Mouse (Mus musculus) bone marrow, adult 2 months (tissue): ENCODE results near the gene Vash1. TPM values are rescaled to one million over a fixed set of nuclear protein-coding genes. Genes with fewer than 3 reads are reported as not detected.

ENCODE experiments used
- H3K27ac ChIP-seq: fragments of 200-500 bp; 2 replicates; pipeline ENCODE4 v1.5.1; 2012; ENCODE audit warnings: low read depth, mild to moderate bottlenecking, control low read depth, inconsistent platforms, low read length; ENCODE audit not compliant: control insufficient read depth, poor library complexity, insufficient read depth
- H3K4me1 ChIP-seq: fragments of 200-500 bp; 2 replicates; pipeline ENCODE4 v1.6.1; 2011; ENCODE audit warnings: low read length; ENCODE audit not compliant: control insufficient read depth, insufficient read depth
- H3K4me3 ChIP-seq: fragments of 200-500 bp; replicated peaks from 2 replicates; pipeline ENCODE3; 2011; ENCODE audit warnings: mild to moderate bottlenecking, low read depth, low read length, control low read depth; ENCODE audit not compliant: control insufficient read depth
- CTCF ChIP-seq: fragments of 200-500 bp; IDR thresholded peaks from 2 replicates; pipeline ENCODE4 v1.5.1; 2011; ENCODE audit warnings: low read length, control low read depth; ENCODE audit not compliant: control insufficient read depth, insufficient read depth
- POLR2A ChIP-seq: fragments of 200-500 bp; IDR thresholded peaks from 2 replicates; pipeline ENCODE4 v1.6.1; 2011; ENCODE audit warnings: low read depth, mild to moderate bottlenecking, control low read depth, low read length, borderline replicate concordance; ENCODE audit not compliant: control insufficient read depth
- WGBS: fragments of 180-500 bp; shearing (Covaris S2); methylation state at CpG from one replicate; pipeline ENCODE4 v1.1.7; 2018; 5-methylcytosine and 5-hydroxymethylcytosine counted together
- polyA plus RNA-seq: library from polyadenylated mRNA; stranded (reverse); fragments of >200 nt; gene quantifications from 2 replicates; pipeline ENCODE4 v1.2.4, GENCODE M21; 2011; ENCODE audit warnings: low replicate concordance; ENCODE audit not compliant: missing spikeins, insufficient read depth, insufficient read length

Gene Vash1
- polyA plus RNA-seq, 1 experiment, result 1.5 TPM

DNA sequence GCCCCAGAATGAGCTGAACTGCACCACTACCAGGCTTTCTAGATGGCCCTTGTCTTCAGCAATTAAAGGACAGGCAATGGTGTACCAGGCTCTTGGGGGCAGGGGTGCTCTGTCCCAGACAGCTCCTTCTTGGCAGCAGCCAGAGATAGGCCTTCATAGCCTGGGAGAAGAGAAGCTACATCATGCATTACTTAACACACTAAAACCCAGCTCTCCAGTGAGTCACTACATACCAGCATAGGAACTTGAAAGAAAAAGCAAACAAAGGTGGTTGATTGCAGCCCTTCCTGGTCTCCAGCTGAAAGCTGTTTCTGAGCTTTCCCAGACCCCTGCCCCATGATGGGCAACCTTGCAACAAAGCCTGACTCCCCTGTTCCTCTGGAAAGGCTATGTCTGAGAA is 20.0 kb downstream of the Vash1 start:
- no peak for TF ChIP-seq POLR2A
- TF ChIP-seq CTCF, result no peak
- H3K4me1 ChIP-seq, result no peaks in the 10 kb centered on the region
- no peak overlapping the region for H3K4me3 ChIP-seq
- H3K27ac ChIP-seq, result no peak overlapping the region

DNA sequence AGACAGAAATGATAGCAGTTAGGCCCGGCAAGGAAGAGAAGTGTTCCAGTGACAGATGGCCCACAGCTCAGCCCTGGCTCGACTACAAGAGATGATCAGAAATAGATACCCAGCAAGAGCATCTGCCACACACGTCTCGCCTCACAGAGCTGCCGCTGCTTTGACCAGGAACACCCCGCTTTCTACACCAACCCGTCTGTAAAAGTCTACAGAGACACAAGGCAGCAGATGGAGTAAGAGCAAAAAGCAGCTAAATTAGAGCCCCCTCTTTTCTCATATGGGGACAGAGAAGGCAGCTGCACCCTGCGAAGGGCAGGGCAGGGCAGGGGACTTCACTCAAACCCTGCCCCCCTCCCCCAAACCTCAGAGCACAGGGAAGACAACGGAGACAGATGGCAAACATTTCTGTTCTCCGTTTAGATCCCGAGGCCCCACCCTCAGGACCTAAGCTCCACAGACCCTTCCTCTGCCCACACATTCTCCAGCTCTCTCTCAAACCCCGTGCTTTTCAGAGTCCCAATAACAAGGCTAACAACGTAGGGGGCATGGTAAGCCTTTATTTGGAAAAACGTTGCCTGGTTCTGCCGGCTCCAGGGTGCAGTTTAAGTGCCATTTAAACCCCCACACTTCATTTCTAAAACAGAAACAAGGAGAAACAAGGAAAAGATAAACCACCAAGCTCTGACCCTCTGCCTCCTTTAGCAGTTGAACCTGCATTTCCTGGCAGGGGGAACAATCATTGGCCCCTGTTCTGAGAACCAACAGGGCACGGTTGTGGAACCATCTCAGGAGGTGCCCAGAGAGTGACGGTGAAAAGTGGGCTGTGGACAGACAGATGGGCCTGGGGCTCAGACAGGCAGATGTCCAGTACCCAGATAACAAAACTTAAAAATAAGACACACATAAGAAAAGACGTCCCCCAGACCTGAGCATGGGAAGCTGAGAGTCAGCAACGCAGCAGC is 21.7 kb downstream of the Vash1 start:
- Histone ChIP-seq H3K27ac (no peak overlapping the region), H3K4me1 (no peaks in the 10 kb centered on the region), H3K4me3 (no peak overlapping the region)
- 67% methylated on average over 19 of the region's 19 CpGs for WGBS
- TF ChIP-seq CTCF (no peak), POLR2A (no peak)

DNA sequence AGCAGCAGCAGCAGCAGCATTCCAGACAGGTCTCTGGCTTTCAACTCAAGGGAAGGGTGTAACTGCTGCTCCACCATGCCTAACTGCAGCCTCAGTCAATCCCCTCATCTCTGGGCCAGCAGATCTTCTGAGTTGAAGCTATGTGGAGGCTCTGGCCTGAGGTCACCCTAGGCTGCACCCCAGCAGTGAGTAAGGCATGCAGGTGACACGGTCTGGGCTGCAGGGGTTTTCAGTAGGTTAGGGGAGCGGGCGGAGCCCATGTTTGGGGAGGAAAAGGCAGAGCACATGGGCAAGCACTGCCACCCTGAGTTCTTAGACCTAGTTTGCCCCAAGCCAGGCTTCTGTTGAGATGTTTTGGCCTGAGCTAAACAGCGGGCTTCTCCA is 22.4 kb downstream of the Vash1 start:
- WGBS, result 81% methylated on average over 4 of the region's 4 CpGs
- TF ChIP-seq POLR2A (no peak), CTCF (no peak)
- H3K27ac ChIP-seq, result no peak overlapping the region
- H3K4me3 ChIP-seq, result no peak overlapping the region
- no peaks in the 10 kb centered on the region for H3K4me1 ChIP-seq

DNA sequence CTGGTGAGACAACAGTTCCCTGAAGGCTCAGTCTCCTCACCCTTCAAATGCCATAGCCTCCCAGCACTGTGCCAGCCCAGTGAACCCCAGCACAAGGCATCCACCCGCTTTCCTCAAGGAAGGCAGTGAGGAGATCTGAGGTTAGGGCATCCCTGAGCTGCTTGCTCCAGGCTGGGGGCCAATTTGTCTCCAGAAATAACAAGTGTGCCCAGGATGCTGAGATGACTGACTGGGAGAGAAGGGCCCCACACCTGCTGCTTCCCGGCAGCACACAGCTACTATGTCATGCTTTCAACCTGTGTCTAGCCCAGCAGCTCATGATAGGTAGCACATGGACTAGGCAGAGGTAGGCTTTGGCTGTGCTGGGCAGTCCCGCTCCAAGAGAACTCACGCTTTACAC is 23.0 kb downstream of the Vash1 start:
- H3K27ac ChIP-seq, result no peak overlapping the region
- TF ChIP-seq POLR2A (no peak), CTCF (no peak)
- 88% methylated on average over 4 of the region's 4 CpGs for WGBS
- H3K4me1 ChIP-seq, result no peaks in the 10 kb centered on the region
- no peak overlapping the region for H3K4me3 ChIP-seq

DNA sequence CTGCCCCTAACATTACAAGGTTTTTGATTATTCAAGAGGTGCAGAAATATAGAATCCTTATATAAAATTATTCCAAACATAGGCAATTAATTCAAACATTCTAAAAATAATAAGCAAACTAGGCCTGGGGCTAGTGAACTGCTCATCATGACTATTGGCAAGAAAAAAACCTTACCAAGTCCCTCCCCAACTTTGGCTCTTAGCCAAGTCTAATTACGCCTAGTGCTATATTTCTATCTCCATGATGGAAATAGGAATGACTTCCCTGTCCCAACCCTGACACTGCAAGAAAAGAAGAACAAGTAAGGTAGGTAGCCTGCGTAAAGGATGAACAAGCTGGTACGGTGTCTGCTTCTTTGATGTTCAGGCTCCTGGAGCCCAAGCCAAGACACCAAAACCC is 24.2 kb downstream of the Vash1 start:
- H3K4me1 ChIP-seq, result no peaks in the 10 kb centered on the region
- WGBS, result 88% methylated on average over 3 of the region's 3 CpGs
- H3K4me3 ChIP-seq, result no peak overlapping the region
- no peak overlapping the region for H3K27ac ChIP-seq
- TF ChIP-seq CTCF (no peak), POLR2A (no peak)

DNA sequence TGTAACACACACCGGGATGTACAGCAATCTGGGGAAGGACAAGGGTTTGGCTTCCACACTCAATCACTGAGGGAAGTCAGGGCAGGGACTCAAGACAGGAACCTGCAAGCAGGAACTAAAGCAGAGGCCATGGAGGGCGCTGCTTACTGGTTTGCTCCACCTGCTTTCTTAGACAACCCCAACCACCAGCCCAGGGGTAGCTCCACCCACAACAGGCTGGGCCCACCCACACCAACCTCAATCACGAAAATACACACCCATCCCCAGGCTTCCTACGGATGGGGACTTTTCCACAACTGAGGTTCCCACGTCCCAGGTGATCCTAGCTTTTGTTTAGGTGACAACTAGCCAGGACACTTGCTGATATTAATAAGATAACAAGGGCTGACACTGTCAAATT is 27.3 kb downstream of the Vash1 start:
- TF ChIP-seq POLR2A (no peak), CTCF (no peak)
- Histone ChIP-seq H3K4me3 (no peak overlapping the region), H3K4me1 (no peaks in the 10 kb centered on the region), H3K27ac (no peak overlapping the region)
- 74% methylated on average over 5 of the region's 5 CpGs for WGBS

DNA sequence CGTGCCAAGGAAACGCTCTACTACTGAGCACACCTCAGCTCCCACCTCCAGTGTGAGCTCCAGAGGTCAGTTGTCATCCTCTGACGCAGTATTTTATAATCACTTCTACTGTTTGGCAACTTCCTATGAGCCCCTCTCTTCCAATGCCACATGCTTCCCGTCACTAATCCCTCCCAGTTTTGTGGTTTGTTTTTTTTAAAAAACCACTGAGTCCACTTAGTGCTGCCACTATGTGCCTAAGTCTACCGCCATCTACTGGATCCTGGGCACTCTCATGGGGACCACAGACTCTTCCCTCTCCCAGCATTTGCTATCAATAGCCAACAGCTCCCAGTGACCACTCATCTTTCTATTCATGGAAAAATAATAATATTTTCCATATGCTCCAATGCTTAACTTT is 35.5 kb downstream of the Vash1 start:
- 12% methylated on average over 5 of the region's 5 CpGs for WGBS
- no peak for TF ChIP-seq POLR2A
- TF ChIP-seq CTCF, result no peak
- no peaks in the 10 kb centered on the region for H3K4me1 ChIP-seq
- H3K27ac ChIP-seq, result no peak overlapping the region
- H3K4me3 ChIP-seq, result no peak overlapping the region

DNA sequence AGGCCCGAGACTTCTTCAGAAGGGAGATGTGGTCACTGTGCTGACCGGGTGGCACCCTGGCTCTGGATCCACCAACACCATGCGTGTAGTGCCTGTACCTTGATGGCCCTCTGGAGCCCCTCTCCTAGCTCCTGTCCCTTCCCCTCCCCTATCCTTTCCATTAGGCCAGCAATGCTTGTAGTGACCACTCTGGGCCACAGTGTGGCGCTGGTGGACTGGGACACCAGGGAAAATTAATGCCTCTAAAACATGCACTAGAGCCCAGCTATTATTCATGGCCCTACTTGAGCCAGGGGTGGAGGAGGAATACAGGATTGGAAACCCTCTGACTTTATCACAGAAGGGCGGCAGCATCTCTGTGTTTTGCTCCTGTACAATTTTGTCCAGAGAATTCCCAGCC is 36.9 kb downstream of the Vash1 start:
- no peak overlapping the region for H3K27ac ChIP-seq
- H3K4me3 ChIP-seq, result no peak overlapping the region
- no peaks in the 10 kb centered on the region for H3K4me1 ChIP-seq
- 72% methylated on average over 5 of the region's 5 CpGs for WGBS
- TF ChIP-seq POLR2A (no peak), CTCF (peak; percentile 62)
